Mouse (Mus musculus) ES-CJ7 (cell line): ENCODE data around the gene Zfp968.
"Not testable (repeated sequence)": the region's sequence is repeated elsewhere in the genome, so short reads cannot be mapped to it uniquely, and the experiment has no call there.

Experiments
- DNase-seq: peaks from one replicate; pipeline ENCODE4 v3.0.0; 2011; ENCODE audit warnings: low read depth, low spot score

Zfp968 gene

GRCm38 (mm10) chr2:175372136-175372535, at the start of gene Zfp968:
Gene Zfp968, plus strand, starts transcription at chr2:175372436.
- not testable (repeated sequence) for DNase-seq

DNA sequence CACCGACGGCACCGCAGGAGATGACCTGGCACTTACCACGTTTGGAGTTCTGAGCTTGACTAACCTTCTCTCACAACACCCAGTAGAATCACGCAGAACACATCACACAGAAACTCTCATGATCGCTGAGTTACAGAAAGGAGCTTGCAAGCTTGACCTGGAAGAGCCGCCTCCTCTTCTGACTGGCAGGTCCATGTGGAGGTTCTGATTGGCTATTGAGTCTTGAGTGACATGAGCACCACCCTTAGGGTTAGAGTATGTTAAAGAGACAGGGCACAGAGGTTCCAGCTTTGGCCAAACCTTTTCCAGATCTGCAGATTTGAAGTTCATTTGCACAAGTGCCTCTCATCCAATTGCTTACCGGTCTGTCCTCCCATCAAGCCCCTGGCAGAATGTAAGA, 34.1 kb upstream of the Zfp968 start, which contains the start of gene Gm4631:
Gene Gm4631, minus strand, starts transcription at position 101 of the 400 bp plus-strand sequence.
- DNase-seq = not testable (repeated sequence)
